Mouse (Mus musculus) heart, adult 18-20 months (tissue): Measurements from ENCODE around the gene Rab42. TPM values are rescaled to one million over a fixed set of nuclear protein-coding genes. Genes with fewer than 3 reads are reported as not detected.
"Not testable (repeated sequence)": the region's sequence is repeated elsewhere in the genome, so short reads cannot be mapped to it uniquely, and the experiment has no call there.

ENCODE experiments used
- DNase-seq, 2 experiments: peaks; one replicate each; pipeline ENCODE4 v3.0.0; 2021 to 2022; ENCODE audit warnings: mixed read lengths in 1 of 2
- total RNA-seq, 2 experiments: library from RNA; stranded (reverse); gene quantifications; 2 replicates each; pipeline ENCODE4 v1.2.3; 2021

The Rab42 gene
- total RNA-seq, 2 experiments from 2014 or later: 0.84 to 1.2 TPM

GRCm38 (mm10) chr4:132311801-132312200 is 8.6 kb upstream of the Rab42 start:
- no peak for DNase-seq

GRCm38 (mm10) chr4:132311209-132311608 is 8.0 kb upstream of the Rab42 start:
- no peak for DNase-seq

DNA sequence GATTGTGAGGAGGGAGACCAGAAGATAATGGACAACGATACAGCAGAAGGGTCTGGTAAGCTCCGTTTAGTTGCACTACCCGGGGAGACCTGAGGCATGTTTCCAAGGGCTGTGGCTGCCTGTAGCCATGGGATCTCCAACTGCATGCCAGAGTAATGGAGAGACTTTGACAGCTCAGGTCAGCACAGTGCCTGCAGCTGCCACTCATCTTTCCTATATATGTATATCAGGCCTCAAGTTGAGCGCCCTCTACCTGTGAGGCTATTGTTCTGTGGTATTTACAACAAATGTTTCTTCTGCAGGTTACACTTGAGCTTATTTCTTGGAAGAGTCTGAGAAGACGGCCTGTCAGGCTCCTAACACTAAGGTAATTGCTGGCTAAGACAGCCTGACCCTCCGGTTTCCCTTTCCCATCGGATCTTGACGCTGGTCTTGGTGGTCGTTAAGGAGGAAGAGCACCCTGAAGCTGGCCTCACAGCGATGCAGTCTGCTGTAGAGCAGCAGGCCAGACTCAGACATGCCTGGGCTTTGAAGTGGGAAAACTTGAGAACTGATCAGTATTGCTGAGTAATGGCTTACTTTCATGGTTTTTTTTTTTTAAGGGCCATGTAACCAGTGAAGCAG is 6.8 kb upstream of the Rab42 start:
- peak; percentile 38 to 62 for DNase-seq

DNA sequence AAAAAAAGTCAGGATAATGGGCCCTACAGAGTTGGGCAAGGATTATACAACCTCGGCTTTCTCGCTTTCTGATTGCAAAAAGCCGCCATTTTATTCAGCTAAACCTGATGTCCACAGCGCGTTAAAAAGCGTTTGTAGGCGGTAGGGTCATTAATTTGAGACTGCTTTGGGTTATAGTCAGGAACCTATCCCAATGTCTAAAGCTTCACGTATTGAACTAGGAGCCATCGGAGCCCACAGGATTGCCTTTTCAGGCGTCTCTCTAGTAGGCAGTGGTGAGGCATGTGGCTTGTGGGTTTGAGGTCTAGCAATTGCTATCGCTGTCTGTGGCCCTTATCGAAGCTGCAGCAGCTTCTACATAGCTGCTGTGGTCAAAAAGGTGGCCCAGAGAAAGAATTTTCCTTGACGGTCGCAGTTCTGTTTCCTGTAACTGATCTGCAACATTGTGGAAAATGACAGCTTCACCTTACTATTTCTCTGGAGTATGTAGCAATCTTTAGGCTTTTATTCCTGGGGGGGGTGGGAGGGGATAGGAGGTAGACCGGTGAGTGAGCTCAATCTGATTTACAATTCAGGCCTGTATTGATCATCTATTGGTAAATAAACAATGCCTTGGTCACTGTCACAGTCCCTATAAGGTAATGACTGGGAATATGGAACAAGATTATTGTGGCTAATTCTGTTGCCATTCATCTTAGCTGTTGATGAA is 6.1 kb upstream of the Rab42 start:
- DNase-seq: peak in 1 of 2 experiments; percentile 38

GRCm38 (mm10) chr4:132308437-132309139 is 5.4 kb upstream of the Rab42 start:
- DNase-seq: peak; percentile 94 to 96

DNA sequence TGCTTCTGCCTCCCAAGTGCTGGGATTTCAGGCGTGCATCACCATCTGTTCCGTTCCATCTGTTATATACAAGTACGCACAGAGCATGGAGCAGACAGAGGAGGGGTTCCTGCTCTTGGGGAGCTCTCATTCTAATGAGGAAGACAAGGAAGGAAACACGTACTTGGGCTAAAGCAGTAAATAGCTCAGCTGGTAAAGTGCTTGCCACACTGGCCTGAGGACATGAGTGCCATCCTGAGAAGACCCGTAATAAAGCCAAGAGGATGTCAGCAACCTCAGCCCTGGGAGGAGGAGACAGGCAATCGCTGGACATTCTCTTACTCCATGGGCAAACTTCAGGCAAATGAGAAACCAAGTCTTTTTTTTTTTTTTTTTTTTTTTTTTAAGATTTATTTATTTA is 2.8 kb upstream of the Rab42 start:
- no peak for DNase-seq

- DNase-seq: no peak
Measured at GRCm38 (mm10) chr4:132305276-132305675, 2.1 kb upstream of the Rab42 start.

- DNase-seq: not testable (repeated sequence)
Measured at GRCm38 (mm10) chr4:132303484-132303883, 299 bp upstream of the Rab42 start.

DNA sequence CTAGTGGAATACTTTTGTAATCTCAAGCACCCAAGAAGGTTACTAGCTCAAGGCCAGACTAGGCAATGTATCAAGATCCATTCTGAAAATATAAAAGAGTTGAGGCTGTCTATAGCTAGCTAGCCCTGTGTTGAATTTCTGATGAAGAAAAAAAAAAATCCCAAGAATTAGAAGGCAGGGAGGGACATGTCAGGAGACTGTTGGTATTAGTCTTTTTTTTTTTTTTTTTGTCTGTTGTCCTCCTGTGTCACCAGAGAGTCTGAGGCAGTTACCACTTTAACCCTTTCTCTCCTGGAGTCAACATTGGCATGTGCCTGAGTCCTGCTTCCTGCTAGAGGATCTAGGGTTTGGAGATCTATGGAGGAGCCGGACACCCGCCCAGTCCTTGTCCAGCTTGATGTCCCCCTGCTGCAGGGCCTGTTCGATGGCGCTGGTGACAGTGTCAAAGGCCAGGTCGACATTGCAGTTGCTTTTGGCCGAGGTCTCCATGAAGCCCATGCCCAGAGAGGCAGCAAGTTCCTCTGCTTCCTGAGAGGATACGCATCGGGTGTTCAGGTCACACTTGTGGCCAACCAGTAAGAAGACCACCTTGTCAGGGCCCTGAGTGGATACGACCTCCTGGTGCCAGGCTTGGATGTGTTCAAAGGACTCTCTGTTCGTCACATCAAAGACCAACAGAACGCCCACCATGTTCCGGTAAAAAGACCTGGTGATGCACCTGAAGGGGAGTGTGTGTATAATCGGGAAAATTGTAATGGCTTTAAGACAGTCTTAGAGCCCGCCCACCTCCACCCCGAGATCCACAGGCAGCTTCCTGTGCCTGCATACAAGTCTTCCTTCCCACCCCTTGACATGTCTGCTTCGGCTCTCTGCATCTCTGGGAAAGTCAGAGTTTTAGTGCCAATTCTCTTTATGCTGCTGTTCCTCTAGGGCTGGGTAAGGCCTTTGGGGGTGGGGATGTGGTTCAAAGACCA is 933 bp downstream of the Rab42 start:
- DNase-seq: no peak

DNA sequence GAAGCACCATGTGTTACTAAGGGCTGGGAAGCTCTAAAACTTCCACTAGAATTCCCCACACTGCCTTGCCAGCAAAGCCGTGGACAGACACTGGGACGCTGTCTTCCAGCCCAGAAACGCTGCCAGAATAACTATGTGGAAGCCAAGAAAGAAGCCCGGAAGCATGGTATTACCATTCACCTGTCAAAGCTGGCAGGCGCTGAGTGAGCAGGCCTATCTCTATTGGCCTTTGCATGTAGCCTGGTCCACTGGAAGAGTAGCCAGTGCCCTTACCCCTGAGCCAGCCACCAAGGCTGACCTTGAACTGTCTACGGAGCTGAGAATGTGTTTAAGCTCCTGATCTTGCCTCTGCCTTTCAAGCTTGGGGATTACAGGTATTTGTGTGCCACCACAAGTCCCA is 1.7 kb downstream of the Rab42 start:
- DNase-seq: peak; percentile 56 to 73

- DNase-seq: no peak
Measured at GRCm38 (mm10) chr4:132299849-132300248, 3.3 kb downstream of the Rab42 start.

DNA sequence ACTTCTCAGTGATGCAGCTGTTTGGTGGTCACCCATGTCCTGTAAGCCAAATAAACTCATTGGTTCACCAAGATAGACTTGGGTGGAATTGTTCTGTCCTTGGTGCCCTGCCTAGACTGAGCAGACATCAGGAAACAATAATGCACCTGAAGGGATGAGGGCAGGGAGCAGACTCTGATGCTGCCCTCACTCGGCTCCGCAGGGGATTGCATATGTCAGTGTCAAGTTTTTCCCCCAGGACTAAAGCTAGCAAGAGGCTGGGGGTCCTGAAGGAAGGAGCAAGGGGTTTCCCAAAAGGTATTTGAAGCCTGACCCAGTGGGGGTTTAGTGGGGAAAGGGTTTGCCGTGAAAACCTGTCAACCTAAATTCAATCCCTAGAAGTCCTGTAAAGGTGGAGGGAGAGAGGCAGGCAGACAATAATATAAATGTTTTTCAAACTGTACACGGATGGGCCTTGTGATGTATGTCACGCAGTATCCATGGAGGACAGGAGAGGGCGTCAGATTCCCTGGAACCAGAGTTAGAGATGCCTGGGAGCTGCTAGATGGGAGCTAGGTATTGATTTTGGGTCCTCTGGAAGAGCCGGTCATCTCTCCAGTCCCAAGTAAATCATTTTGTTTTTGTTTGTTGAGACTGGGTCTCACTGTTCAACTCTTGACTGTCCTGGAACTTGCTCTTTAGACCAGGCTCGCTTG is 7.3 kb downstream of the Rab42 start:
- DNase-seq: no peak

DNA sequence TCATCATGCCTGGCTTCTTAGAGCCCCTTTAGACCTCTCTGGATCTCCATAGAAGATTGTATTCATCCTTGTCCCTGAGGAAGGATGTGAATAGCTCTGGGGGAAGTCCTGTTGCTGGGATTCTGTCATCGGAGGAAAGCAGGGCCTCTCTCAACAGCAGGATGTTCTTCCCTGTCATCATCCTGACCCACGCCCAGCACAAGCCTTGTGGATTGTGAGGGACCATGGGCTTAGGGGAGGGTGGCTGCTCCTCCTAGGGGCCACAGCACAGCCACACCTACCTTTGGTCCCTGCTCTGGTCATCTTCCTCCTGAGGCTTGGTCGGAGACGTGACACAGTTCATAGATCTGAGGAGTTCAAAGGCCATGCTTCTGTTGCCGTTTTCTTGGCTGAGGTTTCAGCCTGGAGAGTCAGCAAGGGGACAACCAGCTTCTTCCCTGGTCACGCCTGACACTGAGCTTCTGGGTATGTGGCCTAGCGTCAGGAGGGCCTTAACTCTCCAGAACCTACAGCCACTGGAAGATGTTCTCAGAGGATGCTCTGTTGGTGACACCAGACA is 9.4 kb downstream of the Rab42 start:
- no peak for DNase-seq

- peak; percentile 47 to 71 for DNase-seq
Measured at GRCm38 (mm10) chr4:132292988-132293387, 10.2 kb downstream of the Rab42 start.

DNA sequence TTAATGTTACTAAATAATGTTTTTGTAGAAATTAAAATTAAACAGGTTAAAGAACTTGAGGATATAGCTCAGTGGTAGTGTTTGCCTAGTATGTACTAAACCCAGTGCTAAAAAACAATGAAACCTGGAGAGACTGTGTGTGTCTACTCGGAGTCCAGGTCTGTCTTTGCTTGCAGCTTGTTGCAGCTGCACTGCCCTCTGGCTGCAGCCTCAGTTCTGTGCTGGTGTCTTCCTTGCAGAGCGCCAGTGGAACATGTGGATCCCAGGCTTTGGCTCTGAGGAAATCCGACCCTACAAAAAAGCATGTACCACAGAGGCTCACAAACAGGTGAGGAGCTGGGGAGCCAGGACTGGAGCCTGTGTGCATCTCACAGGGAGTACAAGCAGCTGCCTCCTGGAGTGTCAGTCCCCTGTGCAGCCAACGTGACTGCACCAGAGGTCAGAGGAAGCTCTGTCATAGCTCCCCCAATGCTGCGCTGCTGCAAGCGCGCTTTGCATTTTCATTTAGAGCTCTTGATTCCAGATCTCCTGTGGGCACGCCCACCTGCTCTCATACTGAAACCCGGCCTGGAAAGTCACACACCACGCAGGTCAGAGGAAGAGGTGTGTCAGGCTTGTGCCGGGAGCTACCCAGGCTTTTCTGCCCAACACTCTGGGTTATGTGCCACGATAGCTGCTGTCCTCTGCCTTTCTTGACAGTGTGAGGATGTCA is 11.4 kb downstream of the Rab42 start:
- DNase-seq: no peak

GRCm38 (mm10) chr4:132291056-132291455 is 12.1 kb downstream of the Rab42 start:
- DNase-seq: no peak

DNA sequence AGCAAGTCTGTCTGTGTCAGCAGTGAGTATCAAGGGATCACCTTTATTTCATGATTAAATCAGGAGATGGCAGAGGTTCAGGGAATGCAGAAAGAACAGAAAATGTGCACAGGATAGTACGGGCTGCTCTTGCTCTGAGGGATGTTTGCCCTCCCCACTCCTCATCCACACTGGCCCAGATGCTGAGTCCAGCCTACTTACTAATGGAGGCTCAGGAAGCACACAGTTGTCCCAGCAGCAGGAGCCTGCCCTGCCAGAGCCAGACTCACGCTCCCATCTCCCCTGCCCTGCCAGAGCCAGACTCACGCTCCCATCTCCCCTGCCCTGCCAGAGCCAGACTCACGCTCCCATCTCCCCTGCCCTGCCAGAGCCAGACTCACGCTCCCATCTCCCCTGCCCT is 14.3 kb downstream of the Rab42 start:
- not testable (repeated sequence) for DNase-seq

- DNase-seq: no peak
Measured at GRCm38 (mm10) chr4:132275949-132276348, 27.2 kb downstream of the Rab42 start.

DNA sequence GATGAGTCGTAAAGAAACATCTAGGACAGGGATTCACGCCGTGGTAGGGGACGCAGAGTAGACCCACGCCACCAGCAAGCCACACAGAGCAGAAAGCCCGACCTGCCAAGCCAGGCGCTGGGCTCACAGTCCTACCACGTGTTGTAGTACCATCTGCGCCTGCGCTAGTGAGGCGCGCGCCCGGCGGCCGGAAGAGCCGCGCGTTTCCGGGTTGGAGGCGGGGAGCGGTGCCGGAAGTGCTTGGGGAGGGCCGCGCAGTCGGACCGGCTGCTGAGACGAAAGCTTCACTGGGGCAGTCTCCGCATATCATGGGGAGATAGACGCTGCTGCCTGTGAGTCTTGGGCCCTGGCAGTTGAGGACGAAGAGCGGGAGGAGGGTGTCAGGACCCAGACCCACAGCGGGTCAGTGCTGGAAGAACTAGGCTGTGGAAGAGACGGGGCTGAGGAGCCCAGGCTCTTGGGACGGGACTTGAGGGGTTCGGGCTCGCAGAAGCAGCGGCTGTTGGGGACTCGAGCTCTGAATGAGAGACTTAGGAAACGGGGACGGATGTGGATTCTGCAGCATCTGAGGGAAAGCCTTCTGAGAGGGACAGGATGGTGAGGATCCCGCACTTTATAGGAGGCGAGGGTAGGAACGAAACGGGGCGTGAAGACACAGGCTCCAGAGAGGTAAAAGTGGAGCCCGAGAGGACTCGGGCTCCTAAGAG is 28.9 kb downstream of the Rab42 start, which contains the start of gene Taf12:
Taf12 (plus strand) TSS at position 220 of the 707 bp plus-strand sequence.
- peak; percentile 93 to 95 for DNase-seq

- no peak for DNase-seq
Measured at GRCm38 (mm10) chr4:132273166-132273565, 30.0 kb downstream of the Rab42 start.
